Mouse (Mus musculus) skeletal muscle tissue, postnatal 0 days (tissue): Measurements from ENCODE around the gene Esr1. TPM values are rescaled to one million over a fixed set of nuclear protein-coding genes. Genes with fewer than 3 reads are reported as not detected.

ENCODE experiments used
- polyA plus RNA-seq: library from polyadenylated mRNA; unstranded; fragments of >200 nt; fragmentation: Nextera tagmentation; extraction: Ambion mirVana; gene quantifications from 2 replicates; pipeline ENCODE4 v1.2.1, GENCODE M21; 2015

Esr1 gene
- 1.4 and 2.6 TPM in 2 replicates for polyA plus RNA-seq

GRCm38 (mm10) chr10:4611386-4612155 is at the start of gene Esr1:
Gene Esr1, plus strand, starts transcription at chr10:4611593.

Other genes starting within 250 kb of the Esr1 start
- gene Zbtb2, start 223.5 kb upstream of the Esr1 start, polyA plus RNA-seq, result 4.8 and 5.8 TPM in 2 replicates
- gene Rmnd1, start 179.2 kb upstream of the Esr1 start, polyA plus RNA-seq, result 45.3 and 46.2 TPM in 2 replicates
- gene Armt1, start 179.1 kb upstream of the Esr1 start, polyA plus RNA-seq, result 7.5 and 9.1 TPM in 2 replicates
- not detected in 2 replicates for gene Ccdc170, start 129.1 kb upstream of the Esr1 start, polyA plus RNA-seq